Mouse (Mus musculus) liver, embryonic 16.5 days (tissue): Measurements from ENCODE around the gene Tcl1b1. TPM values are rescaled to one million over a fixed set of nuclear protein-coding genes. Genes with fewer than 3 reads are reported as not detected.
"Not testable (repeated sequence)": the region's sequence is repeated elsewhere in the genome, so short reads cannot be mapped to it uniquely, and the experiment has no call there.

ENCODE experiments used
- ATAC-seq: fragments of 200-750 bp; cut with Nextera tagmentation; 2 replicates; pipeline ENCODE4 v1.8.0; 2017; ENCODE audit warnings: low read depth, mild to moderate bottlenecking, moderate number of reproducible peaks, moderate library complexity
- H3K27ac ChIP-seq: fragments of 300-500 bp; sonication (generic); 2 replicates; pipeline ENCODE4 v1.5.1; 2014; ENCODE audit warnings: mild to moderate bottlenecking, low read length
- H3K27me3 ChIP-seq: fragments of 300-500 bp; sonication (generic); 2 replicates; pipeline ENCODE4 v1.6.1; 2014; ENCODE audit warnings: low read depth, low read length, mixed read lengths; ENCODE audit not compliant: control insufficient read depth, insufficient read depth
- H3K36me3 ChIP-seq: fragments of 300-500 bp; sonication (generic); 2 replicates; pipeline ENCODE4 v1.6.1; 2014; ENCODE audit warnings: mild to moderate bottlenecking; ENCODE audit not compliant: control insufficient read depth, insufficient read depth
- H3K4me1 ChIP-seq: fragments of 300-500 bp; sonication (generic); 2 replicates; pipeline ENCODE4 v1.6.1; 2014; ENCODE audit warnings: low read depth, low read length, mixed read lengths; ENCODE audit not compliant: control insufficient read depth
- H3K4me2 ChIP-seq: fragments of 300-500 bp; sonication (generic); 2 replicates; pipeline ENCODE4 v1.6.1; 2014; ENCODE audit warnings: low read depth, low read length, mixed read lengths
- H3K4me3 ChIP-seq: fragments of 300-500 bp; sonication (generic); 2 replicates; pipeline ENCODE4 v1.5.1; 2014; ENCODE audit warnings: low read depth, mild to moderate bottlenecking, low read length
- H3K9ac ChIP-seq: fragments of 300-500 bp; sonication (generic); 2 replicates; pipeline ENCODE4 v1.6.1; 2014; ENCODE audit warnings: low read depth, low read length
- H3K9me3 ChIP-seq: fragments of 300-500 bp; sonication (generic); replicated peaks from 2 replicates; pipeline ENCODE4 v1.6.1; 2016; ENCODE audit warnings: low read length; ENCODE audit not compliant: control insufficient read depth
- WGBS: fragments of 180-500 bp; shearing (Covaris S2); extraction: QIAGEN DNeasy Blood & Tissue Kit; methylation state at CpG from one replicate; pipeline ENCODE4 v1.1.7; 2014; ENCODE audit not compliant: insufficient replicate concordance; 5-methylcytosine and 5-hydroxymethylcytosine counted together
- polyA plus RNA-seq: library from polyadenylated mRNA; unstranded; fragments of >200 nt; fragmentation: Nextera tagmentation; extraction: Ambion mirVana; gene quantifications from 2 replicates; pipeline ENCODE4 v1.2.1, GENCODE M21; 2015

Tcl1b1 gene
- polyA plus RNA-seq = not detected in 2 replicates

DNA sequence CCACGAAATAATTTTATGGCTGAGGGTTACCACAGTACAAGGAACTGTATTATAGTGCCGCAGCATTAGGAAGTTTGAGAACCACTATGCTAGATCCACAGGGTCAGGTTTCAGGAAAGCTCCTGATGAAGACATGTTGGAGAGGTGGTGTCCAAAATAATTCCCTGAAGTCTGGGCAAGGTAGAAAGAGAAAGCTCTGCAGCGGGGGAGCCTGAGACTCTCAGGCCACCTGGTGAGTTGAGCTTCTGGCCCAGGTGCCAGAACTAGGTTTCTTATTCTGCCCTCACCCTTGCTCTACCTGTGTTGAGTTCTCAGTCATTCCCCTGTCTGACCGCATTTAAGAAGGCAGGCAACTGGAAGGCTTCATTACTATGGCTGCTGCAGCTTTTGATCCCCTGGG, at the start of gene Tcl1b1:
Gene Tcl1b1, plus strand, starts transcription at position 301 of the 400 bp plus-strand sequence.
- no peak within 1 kb of the TSS for H3K9ac ChIP-seq
- no peak within 1 kb of the TSS for H3K27ac ChIP-seq
- H3K9me3 ChIP-seq = no peaks in the 10 kb centered on the region
- H3K4me3 ChIP-seq = no peak within 1 kb of the TSS
- 52% methylated on average over 4 of the region's 4 CpGs for WGBS
- H3K4me1 ChIP-seq = no peaks in the 10 kb centered on the region
- no peaks in the 10 kb centered on the region for H3K36me3 ChIP-seq
- no peak for ATAC-seq
- no peaks in the 10 kb centered on the region for H3K27me3 ChIP-seq
- H3K4me2 ChIP-seq = no peak within 1 kb of the TSS

- Histone ChIP-seq H3K9ac (no peak overlapping the region), H3K9me3 (no peaks in the 10 kb centered on the region), H3K27me3 (no peaks in the 10 kb centered on the region), H3K4me3 (no peak overlapping the region), H3K4me1 (no peaks in the 10 kb centered on the region), H3K27ac (no peak overlapping the region), H3K36me3 (no peaks in the 10 kb centered on the region), H3K4me2 (no peak overlapping the region)
- WGBS = 21% methylated on average over 4 of the region's 4 CpGs
- ATAC-seq = no peak
Measured at GRCm38 (mm10) chr12:105109812-105110211, 49.7 kb upstream of the Tcl1b1 start.

DNA sequence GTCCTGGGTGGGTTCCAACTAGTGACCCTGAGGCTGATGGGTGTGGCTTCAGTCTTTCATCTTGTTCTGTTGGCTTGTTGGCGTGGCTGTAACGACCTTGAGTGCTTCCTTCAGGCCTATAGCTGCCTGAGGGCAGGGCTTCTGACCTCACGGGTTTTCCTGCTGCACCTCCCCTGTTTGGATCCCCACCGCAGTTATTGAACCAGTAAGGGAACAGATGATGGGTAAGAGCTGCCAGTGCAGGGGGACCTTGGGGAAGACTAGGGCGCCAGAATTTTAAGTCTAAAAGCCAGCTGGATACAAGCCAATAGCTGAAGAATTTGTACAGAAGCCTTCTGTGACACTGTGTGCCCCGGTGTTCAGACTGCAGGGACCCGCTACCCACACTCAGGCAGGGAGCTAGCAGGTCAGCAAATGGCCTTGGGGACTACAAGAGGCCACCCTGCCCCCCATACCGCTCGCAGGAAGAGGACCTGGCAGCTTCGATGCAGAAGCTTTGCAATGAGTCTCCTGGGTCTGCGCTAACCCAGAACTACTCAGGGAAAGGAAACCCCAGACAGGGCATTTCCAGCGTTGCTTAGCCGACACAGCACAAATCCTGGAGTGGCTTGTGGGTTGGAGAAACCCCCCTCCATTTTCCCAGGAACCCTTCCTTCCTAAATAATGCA, 47.0 kb upstream of the Tcl1b1 start:
- Histone ChIP-seq H3K4me3 (no peak overlapping the region), H3K27me3 (no peaks in the 10 kb centered on the region), H3K4me1 (no peaks in the 10 kb centered on the region), H3K27ac (no peak overlapping the region), H3K36me3 (no peaks in the 10 kb centered on the region), H3K4me2 (no peak overlapping the region), H3K9ac (no peak overlapping the region), H3K9me3 (no peaks in the 10 kb centered on the region)
- WGBS = 23% methylated on average over 13 of the region's 13 CpGs
- ATAC-seq = no peak

DNA sequence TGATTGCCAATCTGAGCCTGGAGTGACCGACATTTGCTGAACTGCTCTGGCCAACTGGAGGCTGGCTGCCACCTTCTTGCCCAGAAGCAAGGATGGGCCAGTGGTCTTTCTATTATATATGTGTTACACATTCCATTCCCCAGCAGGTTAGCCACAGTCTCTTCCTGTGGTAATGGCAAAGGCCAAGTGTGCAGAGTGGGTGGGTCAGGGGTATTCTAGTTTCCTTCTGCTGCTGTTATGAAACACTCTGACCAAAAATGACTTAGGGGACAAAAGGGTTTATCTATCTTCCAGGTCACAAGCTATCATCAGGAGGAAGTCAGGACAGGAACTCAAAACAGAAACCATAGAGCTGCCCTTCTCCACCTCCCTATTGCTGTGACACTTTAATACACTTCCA, 42.8 kb upstream of the Tcl1b1 start:
- 51% methylated on average over 1 of the region's 1 CpGs for WGBS
- H3K4me1 ChIP-seq = no peaks in the 10 kb centered on the region

GRCm38 (mm10) chr12:105125362-105125761, 34.1 kb upstream of the Tcl1b1 start:
- Histone ChIP-seq H3K4me2 (no peak overlapping the region), H3K36me3 (no peaks in the 10 kb centered on the region), H3K27ac (no peak overlapping the region), H3K9me3 (no peaks in the 10 kb centered on the region), H3K4me3 (no peak overlapping the region), H3K9ac (no peak overlapping the region), H3K4me1 (no peaks in the 10 kb centered on the region), H3K27me3 (no peaks in the 10 kb centered on the region)
- WGBS = 73% methylated on average over 6 of the region's 6 CpGs
- no peak for ATAC-seq

More for the DNA sequence above, 42.8 kb upstream of the Tcl1b1 start:
- Histone ChIP-seq H3K27ac (no peak overlapping the region), H3K36me3 (no peaks in the 10 kb centered on the region), H3K4me3 (no peak overlapping the region), H3K27me3 (no peaks in the 10 kb centered on the region), H3K9me3 (no peaks in the 10 kb centered on the region), H3K9ac (no peak overlapping the region), H3K4me2 (no peak overlapping the region)
- no peak for ATAC-seq

DNA sequence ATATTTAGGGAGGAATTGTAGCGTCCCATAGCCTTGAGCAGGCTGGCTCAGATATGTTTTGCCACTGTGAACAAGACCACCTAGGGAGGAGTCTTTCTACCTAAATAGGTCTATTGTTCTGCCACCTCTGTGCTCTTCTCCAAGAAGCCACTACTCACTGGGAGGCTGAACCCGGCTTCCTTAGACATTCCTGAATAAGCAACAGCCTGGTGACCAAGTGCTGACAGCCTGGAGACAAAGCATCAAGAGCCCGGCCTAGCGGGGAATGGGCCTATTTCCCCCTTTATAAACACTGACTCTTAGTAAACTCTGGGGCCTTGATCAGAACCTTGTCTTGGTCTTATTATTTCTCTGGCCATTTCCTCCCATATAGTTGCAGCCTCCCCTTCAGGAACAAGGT, 33.0 kb upstream of the Tcl1b1 start:
- WGBS = 60% methylated on average over 4 of the region's 4 CpGs
- H3K9ac ChIP-seq = no peak overlapping the region
- H3K36me3 ChIP-seq = no peaks in the 10 kb centered on the region
- no peaks in the 10 kb centered on the region for H3K27me3 ChIP-seq
- no peak overlapping the region for H3K4me3 ChIP-seq
- no peak overlapping the region for H3K4me2 ChIP-seq
- H3K27ac ChIP-seq = no peak overlapping the region
- no peaks in the 10 kb centered on the region for H3K4me1 ChIP-seq
- no peak for ATAC-seq
- no peaks in the 10 kb centered on the region for H3K9me3 ChIP-seq

DNA sequence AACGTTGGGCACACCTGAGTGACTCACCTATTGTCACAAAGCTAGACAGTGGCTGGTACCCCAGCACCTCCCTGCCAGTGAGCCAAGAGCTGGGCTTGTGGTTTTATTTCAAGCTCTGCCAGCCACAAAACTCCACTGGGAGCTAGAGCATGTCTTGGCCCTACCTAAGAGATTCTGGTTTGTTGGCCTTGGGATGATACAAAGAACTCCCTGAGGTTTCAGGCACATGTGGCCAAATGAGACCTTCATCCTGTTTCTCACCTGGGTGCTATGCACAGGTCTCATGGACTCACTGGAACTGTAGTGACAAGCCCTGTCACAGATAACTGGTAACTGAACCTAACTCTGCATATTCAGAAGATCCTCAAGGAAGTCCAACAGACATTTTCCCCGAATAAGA, 31.9 kb upstream of the Tcl1b1 start:
- 38% methylated on average over 2 of the region's 2 CpGs for WGBS
- H3K27me3 ChIP-seq = no peaks in the 10 kb centered on the region
- no peaks in the 10 kb centered on the region for H3K36me3 ChIP-seq

GRCm38 (mm10) chr12:105129494-105130205, 29.8 kb upstream of the Tcl1b1 start:
- H3K27ac ChIP-seq, H3K9me3 ChIP-seq, ATAC-seq, H3K9ac ChIP-seq, H3K27me3 ChIP-seq, H3K4me1 ChIP-seq, H3K4me2 ChIP-seq, H3K36me3 ChIP-seq, H3K4me3 ChIP-seq: not testable (repeated sequence)
- 28% methylated on average over 3 of the region's 3 CpGs for WGBS

More for the DNA sequence above, 31.9 kb upstream of the Tcl1b1 start:
- H3K27ac ChIP-seq = no peak overlapping the region
- no peak overlapping the region for H3K4me3 ChIP-seq
- ATAC-seq = no peak
- H3K9ac ChIP-seq = no peak overlapping the region
- no peaks in the 10 kb centered on the region for H3K9me3 ChIP-seq
- H3K4me2 ChIP-seq = no peak overlapping the region
- no peaks in the 10 kb centered on the region for H3K4me1 ChIP-seq

GRCm38 (mm10) chr12:105134167-105134566, 25.3 kb upstream of the Tcl1b1 start:
- WGBS = 34% methylated on average over 2 of the region's 2 CpGs
- H3K4me3 ChIP-seq, H3K9me3 ChIP-seq, ATAC-seq, H3K9ac ChIP-seq, H3K4me1 ChIP-seq, H3K27ac ChIP-seq, H3K27me3 ChIP-seq, H3K36me3 ChIP-seq, H3K4me2 ChIP-seq: not testable (repeated sequence)
